Mouse (Mus musculus) forebrain, embryonic 12.5 days (tissue): ENCODE results near the gene Dgkh. TPM values are rescaled to one million over a fixed set of nuclear protein-coding genes. Genes with fewer than 3 reads are reported as not detected.
"Not testable (repeated sequence)": the region's sequence is repeated elsewhere in the genome, so short reads cannot be mapped to it uniquely, and the experiment has no call there.

Source experiments
- ATAC-seq: fragments of 200-750 bp; cut with Nextera tagmentation; 2 replicates; pipeline ENCODE4 v1.8.0; 2017; ENCODE audit warnings: moderate TSS enrichment; ENCODE audit not compliant: low FRiP score
- H3K27ac ChIP-seq: fragments of 300-500 bp; sonication (generic); 2 replicates; pipeline ENCODE4 v1.5.1; 2016; ENCODE audit warnings: mild to moderate bottlenecking
- H3K27me3 ChIP-seq: fragments of 300-500 bp; sonication (generic); 2 replicates; pipeline ENCODE4 v1.6.1; 2016; ENCODE audit warnings: mild to moderate bottlenecking
- H3K36me3 ChIP-seq: fragments of 300-500 bp; sonication (generic); replicated peaks from 2 replicates; pipeline ENCODE4 v1.6.1; 2016; ENCODE audit warnings: mild to moderate bottlenecking
- H3K4me1 ChIP-seq: fragments of 300-500 bp; sonication (generic); 2 replicates; pipeline ENCODE4 v1.6.1; 2016
- H3K4me2 ChIP-seq: fragments of 300-500 bp; sonication (generic); 2 replicates; pipeline ENCODE4 v1.6.1; 2016; ENCODE audit warnings: mild to moderate bottlenecking, moderate library complexity
- H3K4me3 ChIP-seq: fragments of 300-500 bp; sonication (generic); replicated peaks from 2 replicates; pipeline ENCODE4 v1.5.1; 2016; ENCODE audit warnings: mild to moderate bottlenecking
- H3K9ac ChIP-seq: fragments of 300-500 bp; sonication (generic); 2 replicates; pipeline ENCODE4 v1.6.1; 2016; ENCODE audit warnings: mild to moderate bottlenecking
- H3K9me3 ChIP-seq: fragments of 300-500 bp; sonication (generic); 2 replicates; pipeline ENCODE4 v1.6.1; 2016
- WGBS: fragments of 180-500 bp; shearing (Covaris S2); methylation state at CpG from one replicate; pipeline ENCODE4 v1.1.7; 2016; 5-methylcytosine and 5-hydroxymethylcytosine counted together
- polyA plus RNA-seq: library from polyadenylated mRNA; unstranded; fragments of >200 nt; fragmentation: Nextera tagmentation; extraction: Ambion mirVana; gene quantifications from 2 replicates; pipeline ENCODE4 v1.2.1, GENCODE M21; 2016

The Dgkh gene
- polyA plus RNA-seq, 1 experiment from 2014 or later: 1.6 TPM

GRCm38 (mm10) chr14:78584222-78584621, 148.4 kb downstream of the Dgkh start:
- WGBS: 89% methylated on average over 13 of the region's 13 CpGs
- ATAC-seq: no peak
- H3K4me2 ChIP-seq: no peak overlapping the region
- H3K4me3 ChIP-seq: no peak overlapping the region
- H3K27ac ChIP-seq: no peak overlapping the region
- no peaks in the 10 kb centered on the region for H3K9me3 ChIP-seq
- H3K4me1 ChIP-seq: no peaks in the 10 kb centered on the region
- H3K27me3 ChIP-seq: no peaks in the 10 kb centered on the region
- peaks cover 15% of the 10 kb centered on the region; the same call in 1 of the 2 replicates for H3K36me3 ChIP-seq
- H3K9ac ChIP-seq: no peak overlapping the region

- Histone ChIP-seq H3K27ac (no peak overlapping the region), H3K27me3 (no peaks in the 10 kb centered on the region), H3K9ac (no peak overlapping the region), H3K4me1 (no peaks in the 10 kb centered on the region), H3K36me3 (peaks cover 15% of the 10 kb centered on the region; the same call in 1 of the 2 replicates), H3K4me2 (no peak overlapping the region), H3K4me3 (no peak overlapping the region), H3K9me3 (no peaks in the 10 kb centered on the region)
- ATAC-seq: no peak
Measured at GRCm38 (mm10) chr14:78583168-78583567, 149.4 kb downstream of the Dgkh start.

GRCm38 (mm10) chr14:78575899-78576298, 156.7 kb downstream of the Dgkh start:
- peaks cover 16% of the 10 kb centered on the region for H3K36me3 ChIP-seq
- WGBS: 75% methylated on average over 13 of the region's 13 CpGs
- H3K27ac ChIP-seq: no peak overlapping the region
- no peak overlapping the region for H3K4me2 ChIP-seq
- no peak overlapping the region for H3K9ac ChIP-seq
- no peaks in the 10 kb centered on the region for H3K9me3 ChIP-seq
- ATAC-seq: no peak
- H3K4me1 ChIP-seq: no peaks in the 10 kb centered on the region
- no peaks in the 10 kb centered on the region for H3K27me3 ChIP-seq
- no peak overlapping the region for H3K4me3 ChIP-seq

GRCm38 (mm10) chr14:78568410-78568809, 164.2 kb downstream of the Dgkh start:
- no peak overlapping the region for H3K4me2 ChIP-seq
- no peaks in the 10 kb centered on the region for H3K9me3 ChIP-seq
- H3K9ac ChIP-seq: no peak overlapping the region
- no peaks in the 10 kb centered on the region; the same call in 1 of the 2 replicates for H3K36me3 ChIP-seq
- H3K27me3 ChIP-seq: no peaks in the 10 kb centered on the region
- no peak for ATAC-seq
- WGBS: 94% methylated on average over 5 of the region's 5 CpGs
- H3K27ac ChIP-seq: no peak overlapping the region
- no peaks in the 10 kb centered on the region for H3K4me1 ChIP-seq
- H3K4me3 ChIP-seq: no peak overlapping the region

- 87% methylated on average over 4 of the region's 4 CpGs for WGBS
- ATAC-seq: no peak
- H3K4me1 ChIP-seq: peaks cover 4% of the 10 kb centered on the region; the same call in 1 of the 2 replicates
- no peaks in the 10 kb centered on the region for H3K27me3 ChIP-seq
- no peak overlapping the region for H3K27ac ChIP-seq
- no peaks in the 10 kb centered on the region for H3K9me3 ChIP-seq
- no peak overlapping the region for H3K4me2 ChIP-seq
- H3K4me3 ChIP-seq: no peak overlapping the region
- no peak overlapping the region for H3K9ac ChIP-seq
- H3K36me3 ChIP-seq: no peaks in the 10 kb centered on the region
Measured at GRCm38 (mm10) chr14:78566431-78566830, 166.1 kb downstream of the Dgkh start.

GRCm38 (mm10) chr14:78564292-78564691, 168.3 kb downstream of the Dgkh start:
- no peaks in the 10 kb centered on the region for H3K36me3 ChIP-seq
- no peak for ATAC-seq
- no peak overlapping the region for H3K4me2 ChIP-seq
- H3K9ac ChIP-seq: no peak overlapping the region
- no peak overlapping the region for H3K4me3 ChIP-seq
- H3K9me3 ChIP-seq: no peaks in the 10 kb centered on the region
- WGBS: 83% methylated on average over 2 of the region's 2 CpGs
- no peak overlapping the region for H3K27ac ChIP-seq
- H3K4me1 ChIP-seq: peaks cover 4% of the 10 kb centered on the region; the same call in 1 of the 2 replicates
- no peaks in the 10 kb centered on the region for H3K27me3 ChIP-seq

GRCm38 (mm10) chr14:78563211-78563610, 169.4 kb downstream of the Dgkh start:
- Histone ChIP-seq H3K27ac (no peak overlapping the region), H3K9me3 (no peaks in the 10 kb centered on the region), H3K4me2 (no peak overlapping the region), H3K4me3 (no peak overlapping the region), H3K27me3 (no peaks in the 10 kb centered on the region), H3K36me3 (no peaks in the 10 kb centered on the region), H3K9ac (no peak overlapping the region), H3K4me1 (peaks cover 4% of the 10 kb centered on the region; the same call in 1 of the 2 replicates)
- 67% methylated on average over 7 of the region's 7 CpGs for WGBS
- no peak for ATAC-seq

GRCm38 (mm10) chr14:78562121-78562520, 170.5 kb downstream of the Dgkh start:
- H3K9me3 ChIP-seq: no peaks in the 10 kb centered on the region
- no peak overlapping the region for H3K27ac ChIP-seq
- H3K4me3 ChIP-seq: no peak overlapping the region
- no peak overlapping the region for H3K9ac ChIP-seq
- no peak overlapping the region for H3K4me2 ChIP-seq
- WGBS: 85% methylated on average over 4 of the region's 4 CpGs
- H3K4me1 ChIP-seq: peaks cover 4% of the 10 kb centered on the region; the same call in 1 of the 2 replicates
- no peaks in the 10 kb centered on the region for H3K36me3 ChIP-seq
- no peaks in the 10 kb centered on the region for H3K27me3 ChIP-seq
- no peak for ATAC-seq

- no peak overlapping the region for H3K4me2 ChIP-seq
- no peak overlapping the region for H3K4me3 ChIP-seq
- peaks cover 4% of the 10 kb centered on the region; the same call in 1 of the 2 replicates for H3K4me1 ChIP-seq
- no peak overlapping the region for H3K27ac ChIP-seq
- WGBS: 92% methylated on average over 8 of the region's 8 CpGs
- no peak for ATAC-seq
- no peaks in the 10 kb centered on the region for H3K27me3 ChIP-seq
- H3K9me3 ChIP-seq: no peaks in the 10 kb centered on the region
- H3K9ac ChIP-seq: no peak overlapping the region
- no peaks in the 10 kb centered on the region for H3K36me3 ChIP-seq
Measured at GRCm38 (mm10) chr14:78559042-78559441, 173.5 kb downstream of the Dgkh start.

- not testable (repeated sequence) for H3K27ac ChIP-seq, H3K4me2 ChIP-seq, H3K9me3 ChIP-seq, ATAC-seq, H3K4me1 ChIP-seq, H3K36me3 ChIP-seq, H3K4me3 ChIP-seq, H3K27me3 ChIP-seq, H3K9ac ChIP-seq
- 38% methylated on average over 3 of the region's 3 CpGs for WGBS
Measured at GRCm38 (mm10) chr14:78554830-78555229, 177.7 kb downstream of the Dgkh start.

- H3K4me1 ChIP-seq: no peaks in the 10 kb centered on the region
- no peaks in the 10 kb centered on the region for H3K36me3 ChIP-seq
- no peak overlapping the region for H3K9ac ChIP-seq
- H3K27ac ChIP-seq: no peak overlapping the region
- H3K9me3 ChIP-seq: no peaks in the 10 kb centered on the region
- no peak for ATAC-seq
- 93% methylated on average over 6 of the region's 6 CpGs for WGBS
- H3K4me2 ChIP-seq: no peak overlapping the region
- no peaks in the 10 kb centered on the region for H3K27me3 ChIP-seq
- no peak overlapping the region for H3K4me3 ChIP-seq
Measured at GRCm38 (mm10) chr14:78553661-78554060, 178.9 kb downstream of the Dgkh start.

- Histone ChIP-seq H3K27me3 (no peaks in the 10 kb centered on the region), H3K4me2 (no peak overlapping the region), H3K4me1 (no peaks in the 10 kb centered on the region), H3K9me3 (no peaks in the 10 kb centered on the region), H3K27ac (no peak overlapping the region), H3K36me3 (no peaks in the 10 kb centered on the region), H3K9ac (no peak overlapping the region), H3K4me3 (no peak overlapping the region)
- WGBS: 82% methylated on average over 6 of the region's 6 CpGs
- no peak for ATAC-seq
Measured at GRCm38 (mm10) chr14:78548807-78549206, 183.8 kb downstream of the Dgkh start.

GRCm38 (mm10) chr14:78541319-78541718, 191.3 kb downstream of the Dgkh start:
- Histone ChIP-seq H3K9me3 (no peaks in the 10 kb centered on the region), H3K4me3 (no peak overlapping the region), H3K27me3 (no peaks in the 10 kb centered on the region), H3K4me1 (peaks cover 8% of the 10 kb centered on the region), H3K4me2 (no peak overlapping the region), H3K9ac (no peak overlapping the region), H3K36me3 (no peaks in the 10 kb centered on the region), H3K27ac (no peak overlapping the region)
- no peak for ATAC-seq
- 85% methylated on average over 3 of the region's 3 CpGs for WGBS
